Mouse (Mus musculus): Measurements from ENCODE around the gene Amdhd2. TPM values are rescaled to one million over a fixed set of nuclear protein-coding genes. Genes with fewer than 3 reads are reported as not detected.

Gene Amdhd2
- total and polyA plus RNA-seq, 3 experiments = 9.0 to 17.7 (median 10.2) TPM

GRCm38 (mm10) chr17:24205908-24206361 lies 42.4 kb upstream of the Amdhd2 start:
- Histone ChIP-seq H3K9ac (ENCODE audit: low read depth, low read length) (peak overlapping the region; percentile 27), H3K36me3 (ENCODE audit: control insufficient read depth, insufficient read depth, low read length) (no peaks in the 10 kb centered on the region), H3K27ac (peak overlapping the region; percentile 69), H3K4me3 (peak overlapping the region; percentile 59), H3K79me2 (replicated peaks; ENCODE audit: control insufficient read depth, insufficient read depth, low read length) (no peaks in the 10 kb centered on the region), H3K27me3 (ENCODE audit: control insufficient read depth, insufficient read depth, low read length) (no peaks in the 10 kb centered on the region), H3K4me1 (ENCODE audit: control insufficient read depth, insufficient read depth, low read length) (peaks cover 18% of the 10 kb centered on the region)
- intact Hi-C loops (cut with DNase I) = loop anchor here (2.0 kb wide), 1 partner anchor 45 kb away; the partner anchor contains the start of gene Ccnf
- no peak for TF ChIP-seq EP300 (IDR thresholded peaks at IDR 0.05; ENCODE audit: insufficient read depth, low read depth, low read length)
- TF ChIP-seq CTCF (IDR thresholded peaks at IDR 0.05) = no peak
- TF ChIP-seq POLR2A (IDR thresholded peaks at IDR 0.05; ENCODE audit: insufficient read depth, low read depth, low read length) = no peak
- 6% methylated on average over 15 of the region's 15 CpGs for WGBS
- DNase-seq = peak in 1 of 2 experiments; percentile 19

- Histone ChIP-seq H3K27ac (peak within 1 kb of the TSS; percentile 69), H3K27me3 (ENCODE audit: control insufficient read depth, insufficient read depth, low read length) (no peaks in the 10 kb centered on the region), H3K9ac (ENCODE audit: low read depth, low read length) (peak within 1 kb of the TSS; percentile 88), H3K4me3 (peak within 1 kb of the TSS; percentile 59), H3K4me1 (ENCODE audit: control insufficient read depth, insufficient read depth, low read length) (peaks cover 18% of the 10 kb centered on the region), H3K36me3 (ENCODE audit: control insufficient read depth, insufficient read depth, low read length) (no peaks in the 10 kb centered on the region), H3K79me2 (replicated peaks; ENCODE audit: control insufficient read depth, insufficient read depth, low read length) (no peaks in the 10 kb centered on the region)
- WGBS = under 1% methylated on average over 65 of the region's 65 CpGs
- intact Hi-C loops (cut with DNase I) = loop anchor here (2.0 kb wide), 1 partner anchor 45 kb away; the partner anchor contains the start of gene Ccnf
- peak; percentile 94 to 95 for DNase-seq
- TF ChIP-seq CTCF (IDR thresholded peaks at IDR 0.05) (no peak), POLR2A (IDR thresholded peaks at IDR 0.05; ENCODE audit: insufficient read depth, low read depth, low read length) (peak; percentile 61)
Measured at GRCm38 (mm10) chr17:24205284-24205888, 41.8 kb upstream of the Amdhd2 start, which contains the start of gene Tbc1d24. Tbc1d24 (minus strand) TSS chr17:24205562.

GRCm38 (mm10) chr17:24204846-24205245 lies 41.3 kb upstream of the Amdhd2 start:
- Histone ChIP-seq H3K36me3 (ENCODE audit: control insufficient read depth, insufficient read depth, low read length) (no peaks in the 10 kb centered on the region), H3K4me3 (peak overlapping the region; percentile 59), H3K27ac (peak overlapping the region; percentile 69), H3K4me1 (ENCODE audit: control insufficient read depth, insufficient read depth, low read length) (peaks cover 18% of the 10 kb centered on the region), H3K27me3 (ENCODE audit: control insufficient read depth, insufficient read depth, low read length) (no peaks in the 10 kb centered on the region), H3K9ac (ENCODE audit: low read depth, low read length) (peak overlapping the region; percentile 88), H3K79me2 (replicated peaks; ENCODE audit: control insufficient read depth, insufficient read depth, low read length) (no peaks in the 10 kb centered on the region)
- TF ChIP-seq CTCF (IDR thresholded peaks at IDR 0.05) (no peak), EP300 (IDR thresholded peaks at IDR 0.05; ENCODE audit: insufficient read depth, low read depth, low read length) (no peak), POLR2A (IDR thresholded peaks at IDR 0.05; ENCODE audit: insufficient read depth, low read depth, low read length) (no peak)
- 4% methylated on average over 7 of the region's 7 CpGs for WGBS
- no peak for DNase-seq
- intact Hi-C loops (cut with DNase I) = loop anchor here (2.0 kb wide), 1 partner anchor 46 kb away; the partner anchor contains the start of gene Ccnf

- Histone ChIP-seq H3K4me1 (ENCODE audit: control insufficient read depth, insufficient read depth, low read length) (peaks cover 19% of the 10 kb centered on the region), H3K36me3 (ENCODE audit: control insufficient read depth, insufficient read depth, low read length) (no peaks in the 10 kb centered on the region), H3K79me2 (replicated peaks; ENCODE audit: control insufficient read depth, insufficient read depth, low read length) (no peaks in the 10 kb centered on the region), H3K9ac (ENCODE audit: low read depth, low read length) (no peak overlapping the region), H3K27ac (no peak overlapping the region), H3K4me3 (no peak overlapping the region), H3K27me3 (ENCODE audit: control insufficient read depth, insufficient read depth, low read length) (no peaks in the 10 kb centered on the region)
- WGBS = 48% methylated on average over 3 of the region's 3 CpGs
- TF ChIP-seq POLR2A (IDR thresholded peaks at IDR 0.05; ENCODE audit: insufficient read depth, low read depth, low read length) = no peak
- no peak for TF ChIP-seq CTCF (IDR thresholded peaks at IDR 0.05)
- TF ChIP-seq EP300 (IDR thresholded peaks at IDR 0.05; ENCODE audit: insufficient read depth, low read depth, low read length) = no peak
- intact Hi-C loops (cut with DNase I) = loop anchor here (2.0 kb wide), 1 partner anchor 47 kb away; the partner anchor contains the start of gene Ccnf
- DNase-seq = no peak
Measured at GRCm38 (mm10) chr17:24203611-24204534, 40.3 kb upstream of the Amdhd2 start.

GRCm38 (mm10) chr17:24203068-24203467 lies 39.5 kb upstream of the Amdhd2 start:
- Histone ChIP-seq H3K4me1 (ENCODE audit: control insufficient read depth, insufficient read depth, low read length) (peaks cover 12% of the 10 kb centered on the region), H3K36me3 (ENCODE audit: control insufficient read depth, insufficient read depth, low read length) (no peaks in the 10 kb centered on the region), H3K27ac (no peak overlapping the region), H3K4me3 (no peak overlapping the region), H3K79me2 (replicated peaks; ENCODE audit: control insufficient read depth, insufficient read depth, low read length) (no peaks in the 10 kb centered on the region), H3K9ac (ENCODE audit: low read depth, low read length) (no peak overlapping the region), H3K27me3 (ENCODE audit: control insufficient read depth, insufficient read depth, low read length) (no peaks in the 10 kb centered on the region)
- DNase-seq = no peak
- 57% methylated on average over 4 of the region's 4 CpGs for WGBS
- intact Hi-C loops (cut with DNase I) = no loop called here
- no peak for TF ChIP-seq POLR2A (IDR thresholded peaks at IDR 0.05; ENCODE audit: insufficient read depth, low read depth, low read length)
- TF ChIP-seq EP300 (IDR thresholded peaks at IDR 0.05; ENCODE audit: insufficient read depth, low read depth, low read length) = no peak
- no peak for TF ChIP-seq CTCF (IDR thresholded peaks at IDR 0.05)

Data from heart, adult 2 months (tissue).